Comparison of ENCODE assay signal across 8 mouse cellular contexts in the genomic region with DNA sequence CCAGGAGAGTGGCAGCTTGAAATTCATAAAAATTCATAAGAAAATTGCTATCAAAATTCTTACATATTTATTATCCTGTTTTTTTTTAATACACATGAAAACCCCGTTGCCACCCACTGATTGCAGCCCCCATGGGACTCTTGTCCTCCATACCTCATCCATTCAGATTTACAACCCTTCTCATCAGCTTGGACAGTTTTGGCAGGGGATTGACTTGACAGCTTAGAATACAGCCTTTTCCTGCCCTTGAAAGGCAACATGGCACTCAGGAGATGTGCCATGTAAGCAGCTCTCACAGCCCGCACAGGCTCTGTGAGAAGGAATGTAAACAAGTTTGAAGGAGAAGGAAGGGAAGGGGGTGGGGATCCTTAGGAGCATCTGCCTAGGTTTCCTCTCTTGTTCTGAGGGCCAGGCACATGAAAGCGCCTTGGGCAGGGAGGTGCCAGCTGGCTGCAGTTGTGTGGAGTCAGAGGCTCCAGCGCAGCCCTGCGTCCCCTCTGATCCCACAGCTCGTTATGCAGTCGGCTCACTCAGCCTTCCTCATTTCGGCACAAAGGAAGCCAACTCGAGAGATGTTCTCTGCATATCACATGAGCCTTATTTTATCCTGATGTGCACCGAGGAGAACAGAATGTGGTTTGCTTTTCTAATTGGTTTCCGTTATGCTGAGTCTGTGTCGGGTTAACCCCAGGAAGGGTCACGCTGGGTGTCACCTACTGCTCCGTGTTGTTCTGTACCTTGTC.
A peak's percentile ranks its signal among the peaks of the same experiment; 100 is the strongest.
DNase-seq lines count a peak whose midpoint lies in the region; ATAC-seq and TF ChIP-seq lines count a peak whose summit lies in the region.

No protein-coding gene starts in this region.

- no peaks in the 10 kb centered on the region; the same call in 1 of the 2 replicates for H3K4me1 ChIP-seq in embryonic facial prominence, embryonic 11.5 days (ENCODE audit: control insufficient read depth, insufficient read depth, low read length)
- peaks cover 14% of the 10 kb centered on the region for H3K4me1 ChIP-seq in heart, embryonic 12.5 days (replicated peaks)
- H3K4me1 ChIP-seq in lung, postnatal 0 days (ENCODE audit: insufficient read depth, low read depth, low read length), result no peaks in the 10 kb centered on the region
- H3K4me1 ChIP-seq in olfactory bulb, adult 2 months (ENCODE audit: control insufficient read depth, insufficient read depth, low read length), result peaks cover 6% of the 10 kb centered on the region; the same call in 1 of the 2 replicates

- no peak overlapping the region for H3K27ac ChIP-seq in embryonic facial prominence, embryonic 11.5 days (replicated peaks; ENCODE audit: low read depth, low read length)
- H3K27ac ChIP-seq in heart, embryonic 12.5 days (ENCODE audit: poor library complexity, severe bottlenecking), result no peak overlapping the region
- H3K27ac ChIP-seq in lung, postnatal 0 days (ENCODE audit: low read length), result no peak overlapping the region
- H3K27ac ChIP-seq in olfactory bulb, adult 2 months (ENCODE audit: insufficient read depth, low read depth, low read length), result no peak overlapping the region

- DNase-seq in ovary, adult 18-20 months (ENCODE audit: low spot score), result peak; percentile 40
- DNase-seq in ovary, postnatal 14 days (ENCODE audit: low spot score), result no peak
- DNase-seq in embryonic facial prominence, embryonic 11.5 days (ENCODE audit: low spot score), result peak; percentile 52
- DNase-seq in layer of hippocampus, postnatal 25 days (ENCODE audit: extremely low spot score in 1 of 2, low spot score in 1 of 2), result peak; percentile 20 to 25
- peak; percentile 50 for DNase-seq in lung, postnatal 0 days (ENCODE audit: low spot score)
- no peak for DNase-seq in spleen, postnatal 36 days (ENCODE audit: low spot score in 2 of 2)

- H3K9ac ChIP-seq in embryonic facial prominence, embryonic 11.5 days (replicated peaks; ENCODE audit: low read length), result peak overlapping the region; percentile 46; the same call in 1 of the 2 replicates
- no peak overlapping the region for H3K9ac ChIP-seq in heart, embryonic 12.5 days
- no peak overlapping the region for H3K9ac ChIP-seq in lung, postnatal 0 days (replicated peaks; ENCODE audit: low read depth)

- TF ChIP-seq CTCF in lung, postnatal 0 days (IDR thresholded peaks at IDR 0.05), result no peak
- no peak for TF ChIP-seq CTCF in olfactory bulb, adult 2 months (IDR thresholded peaks at IDR 0.05; ENCODE audit: insufficient read depth, low read depth, low read length)

- TF ChIP-seq POLR2A in olfactory bulb, adult 2 months (IDR thresholded peaks at IDR 0.05; ENCODE audit: insufficient read depth, low read depth, low read length), result no peak

- ATAC-seq in embryonic facial prominence, embryonic 11.5 days (replicated peaks; ENCODE audit: insufficient number of reproducible peaks, low FRiP score, low TSS enrichment, low read depth), result 0 out of 2 replicates have a peak, but pooled peaks have one; percentile 39
- ATAC-seq in heart, embryonic 12.5 days (ENCODE audit: insufficient number of reproducible peaks, low FRiP score), result no peak
- peak; percentile 53 for ATAC-seq in lung, postnatal 0 days

- H3K4me3 ChIP-seq in embryonic facial prominence, embryonic 11.5 days (ENCODE audit: low read depth, low read length), result no peak overlapping the region
- no peak overlapping the region for H3K4me3 ChIP-seq in heart, embryonic 12.5 days
- H3K4me3 ChIP-seq in lung, postnatal 0 days (ENCODE audit: low read depth, low read length), result no peak overlapping the region
- 0 out of 2 replicates have a peak overlapping the region, but pooled peaks have one; percentile 0 for H3K4me3 ChIP-seq in olfactory bulb, adult 2 months (ENCODE audit: insufficient read depth, low read depth, low read length)

- no peaks in the 10 kb centered on the region for H3K36me3 ChIP-seq in embryonic facial prominence, embryonic 11.5 days (replicated peaks; ENCODE audit: control insufficient read depth, insufficient read depth, low read depth, low read length)
- H3K36me3 ChIP-seq in heart, embryonic 12.5 days, result no peaks in the 10 kb centered on the region
- H3K36me3 ChIP-seq in lung, postnatal 0 days (ENCODE audit: insufficient read depth, low read length), result no peaks in the 10 kb centered on the region

- no peaks in the 10 kb centered on the region for H3K27me3 ChIP-seq in embryonic facial prominence, embryonic 11.5 days (ENCODE audit: control insufficient read depth, insufficient read depth, low read length)
- H3K27me3 ChIP-seq in heart, embryonic 12.5 days (replicated peaks), result no peaks in the 10 kb centered on the region
- no peaks in the 10 kb centered on the region for H3K27me3 ChIP-seq in lung, postnatal 0 days (replicated peaks; ENCODE audit: insufficient read depth, low read length)

- no peak for TF ChIP-seq EP300 in lung, postnatal 0 days (IDR thresholded peaks at IDR 0.05)

- H3K9me3 ChIP-seq in embryonic facial prominence, embryonic 11.5 days (replicated peaks; ENCODE audit: control insufficient read depth, low read length), result no peaks in the 10 kb centered on the region
- no peaks in the 10 kb centered on the region for H3K9me3 ChIP-seq in heart, embryonic 12.5 days (replicated peaks)
- no peaks in the 10 kb centered on the region for H3K9me3 ChIP-seq in lung, postnatal 0 days (ENCODE audit: low read length)

- 26% methylated on average over 14 of the region's 14 CpGs for WGBS in embryonic facial prominence, embryonic 11.5 days
- WGBS in heart, embryonic 12.5 days, result 34% methylated on average over 14 of the region's 14 CpGs
- 11% methylated on average over 14 of the region's 14 CpGs for WGBS in lung, postnatal 0 days
- 16% methylated on average over 14 of the region's 14 CpGs for WGBS in olfactory bulb, adult 2 months

- peak overlapping the region; percentile 29 for H3K4me2 ChIP-seq in embryonic facial prominence, embryonic 11.5 days (ENCODE audit: low read depth, low read length)
- peak overlapping the region; percentile 37 for H3K4me2 ChIP-seq in heart, embryonic 12.5 days
- peak overlapping the region; percentile 23; the same call in 1 of the 2 replicates for H3K4me2 ChIP-seq in lung, postnatal 0 days (replicated peaks; ENCODE audit: low read depth, low read length)

Comparison
In these comparisons a context has a peak if more than half of its experiments do, and no peak if none do; other contexts are left out.
1. DNase-seq: peak in ovary, adult 18-20 months (single experiment), embryonic facial prominence, embryonic 11.5 days (single experiment), layer of hippocampus, postnatal 25 days (2 of 2) and lung, postnatal 0 days (single experiment); none in ovary, postnatal 14 days (single experiment) and spleen, postnatal 36 days (0 of 2).
2. Peak in every context shown above with its lines, with median percentiles within 50 percentile points of each other: H3K4me2 ChIP-seq.